Mouse (Mus musculus) thymus, adult 18-20 months (tissue): ENCODE data around the gene Slc25a12.

Experiments
- DNase-seq, 2 experiments: peaks; one replicate each; pipeline ENCODE4 v3.0.0; 2022; ENCODE audit warnings: mixed read lengths in 2 of 2

The Slc25a12 gene

GRCm38 (mm10) chr2:71244807-71245206, 122.7 kb downstream of the Slc25a12 start:
- DNase-seq, result no peak

DNA sequence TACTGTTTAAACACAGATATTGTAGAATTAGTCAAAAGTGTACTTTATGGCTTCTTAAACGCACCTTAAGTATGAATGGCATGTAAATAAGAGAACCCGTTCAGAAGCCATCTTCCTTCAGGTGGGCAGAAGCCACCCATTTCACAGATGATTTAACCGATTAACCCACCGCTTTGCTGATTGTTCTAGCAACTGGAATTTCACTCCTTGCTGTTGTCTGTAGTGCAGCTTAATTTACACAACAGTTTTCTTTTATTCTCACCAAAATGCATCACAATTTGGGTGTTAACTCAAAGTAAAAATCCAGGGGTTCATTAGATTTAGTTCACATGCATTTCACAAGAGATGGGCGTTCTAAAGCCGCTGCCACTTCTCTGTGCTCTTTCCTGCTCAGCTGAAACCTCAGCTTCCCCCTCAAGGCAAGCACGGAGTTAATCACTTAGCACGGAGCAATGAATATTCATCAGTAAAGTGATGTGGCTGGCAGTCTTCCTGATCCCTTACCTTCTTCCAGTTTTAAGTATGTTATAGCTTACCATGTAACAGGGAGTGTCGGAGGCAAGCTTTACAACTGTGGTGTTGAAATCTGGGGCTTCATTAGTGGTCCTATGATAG, 124.4 kb downstream of the Slc25a12 start:
- no peak for DNase-seq

GRCm38 (mm10) chr2:71242180-71242579, 125.4 kb downstream of the Slc25a12 start:
- no peak for DNase-seq

GRCm38 (mm10) chr2:71241505-71241904, 126.0 kb downstream of the Slc25a12 start:
- DNase-seq, result no peak

DNA sequence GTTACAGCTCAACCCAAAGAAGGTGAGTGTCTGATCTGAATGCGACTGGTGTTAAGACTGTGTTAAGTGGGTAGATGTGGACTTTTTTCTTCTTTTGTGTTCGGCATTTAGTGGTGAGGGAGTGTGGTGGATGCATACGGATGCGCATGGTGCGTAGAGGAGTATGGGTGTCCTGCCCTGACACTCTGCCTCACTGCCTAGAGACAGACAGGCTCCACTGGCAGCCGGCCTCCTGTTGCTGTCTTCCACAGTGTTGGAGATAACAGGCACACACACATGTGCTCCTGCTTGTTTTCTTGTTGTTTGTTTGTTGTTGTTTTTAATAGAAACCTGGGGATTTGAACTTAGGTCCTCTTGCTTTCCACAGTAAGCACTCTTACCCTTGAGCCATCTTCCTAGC, 131.5 kb downstream of the Slc25a12 start:
- no peak for DNase-seq

DNA sequence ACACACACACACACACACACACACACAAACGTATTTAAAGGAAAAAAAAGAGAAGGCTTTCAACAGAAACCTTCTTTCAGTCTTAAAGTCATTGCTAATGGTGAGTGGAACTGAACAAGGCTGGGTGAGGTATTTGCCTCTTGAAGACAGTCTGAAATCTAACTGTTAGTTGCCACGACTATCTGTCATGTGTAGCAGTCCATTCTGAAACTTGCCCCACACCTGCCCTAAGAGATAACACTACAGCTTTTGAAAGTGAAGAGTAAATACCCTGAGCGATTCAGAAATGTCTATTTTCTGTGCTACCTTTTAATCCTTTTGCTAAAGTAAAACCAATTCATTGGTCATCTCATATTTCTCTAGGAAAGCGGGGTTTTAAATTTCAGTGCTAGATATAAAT, 132.1 kb downstream of the Slc25a12 start:
- no peak for DNase-seq

GRCm38 (mm10) chr2:71232976-71233375, 134.6 kb downstream of the Slc25a12 start:
- no peak for DNase-seq

- DNase-seq, result no peak
Measured at GRCm38 (mm10) chr2:71231951-71232350, 135.6 kb downstream of the Slc25a12 start.

DNA sequence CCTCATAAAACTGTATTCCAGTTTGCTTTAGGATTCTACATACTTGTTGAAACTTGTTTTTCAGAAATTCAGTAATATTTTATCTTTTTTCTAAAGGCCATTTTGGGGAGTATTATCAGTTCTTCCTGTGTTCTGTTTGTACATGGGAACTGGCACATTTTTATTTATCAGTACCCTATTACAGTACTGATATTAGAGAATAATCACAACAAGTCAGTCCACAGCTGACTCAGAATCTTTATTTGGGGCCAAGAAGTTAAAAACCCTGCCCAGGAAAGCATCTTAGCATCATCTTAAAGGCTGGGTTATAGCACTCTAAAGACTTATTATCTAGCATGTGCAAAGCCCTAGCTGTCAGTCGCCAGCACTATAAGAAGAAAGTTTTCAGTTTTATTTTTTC, 137.9 kb downstream of the Slc25a12 start:
- DNase-seq, result no peak

GRCm38 (mm10) chr2:71227398-71227797, 140.2 kb downstream of the Slc25a12 start:
- DNase-seq, result no peak
